20 mouse cellular contexts compared by ENCODE assay signal in genomic region chr9:21494726-21495125, GRCm38 (mm10). TPM values are rescaled to one million over a fixed set of nuclear protein-coding genes. Genes with fewer than 3 reads are reported as not detected.
DNase-seq lines count a peak whose midpoint lies in the region; ATAC-seq lines count a peak whose summit lies in the region.
"Had no signal": no experiment of that assay in that cellular context is flagged by ENCODE, and none has a peak within 500 bp of the region (broad histone marks: within the 10 kb centered on the region; RNA-seq: fewer than 3 reads in every experiment).

No protein-coding gene starts in this region.

- H3K36me3 ChIP-seq in liver, embryonic 12.5 days, result peaks cover 94% of the 10 kb centered on the region

- H3K4me1 ChIP-seq in liver, embryonic 12.5 days, result peaks cover 9% of the 10 kb centered on the region
- H3K4me1 ChIP-seq: lung, embryonic 15.5 days had no signal

- no peak overlapping the region for H3K4me2 ChIP-seq in liver, embryonic 12.5 days
- H3K4me2 ChIP-seq: hindbrain, embryonic 14.5 days; lung, embryonic 15.5 days had no signal

- ATAC-seq in frontal cortex, adult (ENCODE audit: low TSS enrichment), result peak; percentile 87
- ATAC-seq in liver, embryonic 12.5 days, result no peak
- ATAC-seq: activated CD4-positive, CD25-positive, alpha-beta regulatory T cell, adult 4 months had no signal

- H3K9ac ChIP-seq in liver, embryonic 12.5 days, result no peak overlapping the region
- H3K9ac ChIP-seq: hindbrain, embryonic 14.5 days; lung, embryonic 15.5 days had no signal

- whole genome bisulfite sequencing in liver, embryonic 12.5 days (ENCODE audit: insufficient replicate concordance), result 85% methylated on average over 9 of the region's 9 CpGs

- H3K9me3 ChIP-seq in liver, embryonic 12.5 days (replicated peaks), result no peaks in the 10 kb centered on the region
- H3K9me3 ChIP-seq: G1E; lung, embryonic 15.5 days; midbrain, embryonic 10.5 days had no signal

- H3K27me3 ChIP-seq in liver, embryonic 12.5 days (replicated peaks), result no peaks in the 10 kb centered on the region
- H3K27me3 ChIP-seq: lung, embryonic 15.5 days had no signal

- DNase-seq in frontal cortex, postnatal 10 days (ENCODE audit: low spot score in 2 of 2), result no peak
- DNase-seq in right cerebral cortex, postnatal 36 days (ENCODE audit: low spot score in 2 of 2), result peak; percentile 36 to 52
- no peak for DNase-seq in right cerebral cortex, postnatal 14 days
- DNase-seq in left cerebral cortex, postnatal 36 days (ENCODE audit: low spot score in 2 of 2), result peak; percentile 39 to 41
- DNase-seq in telencephalon, adult 2 months (ENCODE audit: low read depth, low spot score), result peak; percentile 49
- DNase-seq in cerebellum, adult 11-12 months, result no peak
- DNase-seq: B cell, adult 2 months; cerebellum, adult 9-10 months; heart, adult 2 months; heart, postnatal 10 days; kidney, adult 8-10 months; thymus, adult 18-20 months had no signal

- intact Hi-C loops in left cerebral cortex, postnatal 36 days (cut with DNase I), result no loop called here

- H3K4me3 ChIP-seq in liver, embryonic 12.5 days, result no peak overlapping the region
- H3K4me3 ChIP-seq: heart, adult 2 months; lung, embryonic 15.5 days; midbrain, embryonic 10.5 days had no signal

- no peak overlapping the region for H3K27ac ChIP-seq in liver, embryonic 12.5 days
- H3K27ac ChIP-seq: heart, adult 2 months; hindbrain, embryonic 14.5 days; lung, embryonic 15.5 days; midbrain, embryonic 10.5 days had no signal

RNA-seq across cellular contexts. Expression of gene Tmed1, which starts 15.3 kb away (rescaled TPM):
- 10 to 100 TPM; 14.2 to 16.7 TPM for total RNA-seq in left cerebral cortex, postnatal 36 days (2021)
- 42.8 and 44.0 TPM in 2 replicates for polyA plus RNA-seq in liver, embryonic 12.5 days (2016; fragmentation: Nextera tagmentation; extraction: Ambion mirVana)

RNA-seq across cellular contexts. Expression of gene AB124611, which starts 31.2 kb away (rescaled TPM):
- total RNA-seq in left cerebral cortex, postnatal 36 days (2021), result under 1 TPM in 1 of 2 experiments, not detected in 1; 0.34 TPM
- 2.6 and 3.1 TPM in 2 replicates for polyA plus RNA-seq in liver, embryonic 12.5 days (2016; fragmentation: Nextera tagmentation; extraction: Ambion mirVana)
- total RNA-seq: layer of hippocampus, adult 18-20 months had no signal

RNA-seq across cellular contexts. Expression of gene Carm1, which starts 52.0 kb away (rescaled TPM):
- total RNA-seq in left cerebral cortex, postnatal 36 days (2021), result 10 to 100 TPM; 70.8 to 76.7 TPM
- polyA plus RNA-seq in liver, embryonic 12.5 days (2016; fragmentation: Nextera tagmentation; extraction: Ambion mirVana), result 39.0 and 41.0 TPM in 2 replicates

Comparison
In these comparisons a context has a peak if more than half of its experiments do, and no peak if none do; other contexts are left out.
1. DNase-seq: peak in right cerebral cortex, postnatal 36 days (2 of 2), left cerebral cortex, postnatal 36 days (2 of 2) and telencephalon, adult 2 months (single experiment); none in frontal cortex, postnatal 10 days (0 of 2), right cerebral cortex, postnatal 14 days (single experiment) and cerebellum, adult 11-12 months (single experiment).